Comparison of ENCODE assay signal across 22 mouse cellular contexts in genomic region chr4:57725569-57725968, GRCm38 (mm10). TPM values are rescaled to one million over a fixed set of nuclear protein-coding genes. Genes with fewer than 3 reads are reported as not detected.
DNase-seq lines count a peak whose midpoint lies in the region; ATAC-seq lines count a peak whose summit lies in the region.
"Had no signal": no experiment of that assay in that cellular context is flagged by ENCODE, and none has a peak within 500 bp of the region (broad histone marks: within the 10 kb centered on the region; RNA-seq: fewer than 3 reads in every experiment).

No protein-coding gene starts in this region.

- H3K4me2 ChIP-seq in kidney, embryonic 14.5 days (replicated peaks; ENCODE audit: low read depth, low read length) = no peak overlapping the region
- H3K4me2 ChIP-seq: forebrain, embryonic 13.5 days; hindbrain, embryonic 13.5 days; kidney, embryonic 15.5 days had no signal

- no peaks in the 10 kb centered on the region for H3K4me1 ChIP-seq in kidney, embryonic 14.5 days (ENCODE audit: control insufficient read depth, insufficient read depth, low read length)
- H3K4me1 ChIP-seq: forebrain, embryonic 13.5 days had no signal

- no peaks in the 10 kb centered on the region for H3K9me3 ChIP-seq in kidney, embryonic 14.5 days (ENCODE audit: control insufficient read depth, low read length)
- H3K9me3 ChIP-seq: embryonic facial prominence, embryonic 10.5 days; forebrain, embryonic 13.5 days; hindbrain, embryonic 13.5 days; kidney, embryonic 15.5 days had no signal

- no peaks in the 10 kb centered on the region for H3K36me3 ChIP-seq in kidney, embryonic 14.5 days (ENCODE audit: control insufficient read depth, insufficient read depth, low read length)
- H3K36me3 ChIP-seq: embryonic facial prominence, embryonic 10.5 days; G1E; hindbrain, embryonic 13.5 days; kidney, embryonic 15.5 days had no signal

- DNase-seq in CD4-positive, CD25-positive, alpha-beta regulatory T cell, adult 2 months (ENCODE audit: low read depth, low spot score) = peak; percentile 57
- DNase-seq in NIH3T3 (ENCODE audit: low read depth) = peak; percentile 47
- DNase-seq in induced T-regulatory cell, adult 2 months (ENCODE audit: low read depth) = peak; percentile 66
- DNase-seq in left cerebral cortex, postnatal 4 days = no peak
- DNase-seq in cerebellum, adult 11-12 months = no peak
- DNase-seq: adrenal gland, adult 8-10 months; adrenal gland, postnatal 36 days; cerebellum, adult 11 months; cerebellum, adult 9-10 months; cerebellum, postnatal 36 days; gastrocnemius, postnatal 36 days; heart, adult 11 months; heart, postnatal 10 days; heart, postnatal 4 days had no signal

- ATAC-seq in cerebellum, adult (ENCODE audit: insufficient number of reproducible peaks, low FRiP score, low TSS enrichment) = no peak
- ATAC-seq in kidney, embryonic 14.5 days (ENCODE audit: low FRiP score, low TSS enrichment) = no peak
- ATAC-seq: forebrain, embryonic 13.5 days; intestine, postnatal 0 days had no signal

- no peak overlapping the region for H3K27ac ChIP-seq in kidney, embryonic 14.5 days (ENCODE audit: low read depth, low read length)
- H3K27ac ChIP-seq: embryonic facial prominence, embryonic 10.5 days; forebrain, embryonic 13.5 days; hindbrain, embryonic 13.5 days; kidney, embryonic 15.5 days had no signal

- 60% methylated on average over 1 of the region's 1 CpGs for WGBS in kidney, embryonic 14.5 days

- no peak overlapping the region for H3K9ac ChIP-seq in kidney, embryonic 14.5 days (ENCODE audit: low read depth, low read length)
- H3K9ac ChIP-seq: forebrain, embryonic 13.5 days; hindbrain, embryonic 13.5 days; kidney, embryonic 15.5 days had no signal

- intact Hi-C loops in left cerebral cortex, postnatal 4 days (cut with DNase I) = no loop called here

- H3K27me3 ChIP-seq in kidney, embryonic 14.5 days (ENCODE audit: control insufficient read depth, insufficient read depth, low read length) = no peaks in the 10 kb centered on the region
- H3K27me3 ChIP-seq: forebrain, embryonic 13.5 days; hindbrain, embryonic 13.5 days; kidney, embryonic 15.5 days had no signal

- H3K4me3 ChIP-seq in kidney, embryonic 14.5 days (ENCODE audit: low read length) = no peak overlapping the region
- H3K4me3 ChIP-seq: embryonic facial prominence, embryonic 10.5 days; forebrain, embryonic 13.5 days; hindbrain, embryonic 13.5 days; kidney, embryonic 15.5 days had no signal

RNA-seq across cellular contexts. Expression of gene Akap2, which starts 8.1 kb away (rescaled TPM):
- total RNA-seq in left cerebral cortex, postnatal 4 days (2021) = 10 to 100 TPM; 21.0 to 27.5 TPM
- polyA plus RNA-seq in kidney, embryonic 14.5 days (2014; fragmentation: Nextera tagmentation; extraction: Ambion mirVana) = 17.1 and 24.0 TPM in 2 replicates
- polyA plus RNA-seq: G1E had no signal

Comparison
In these comparisons a context has a peak if more than half of its experiments do, and no peak if none do; other contexts are left out.
1. DNase-seq: peak in CD4-positive, CD25-positive, alpha-beta regulatory T cell, adult 2 months (single experiment), NIH3T3 (single experiment) and induced T-regulatory cell, adult 2 months (single experiment); none in left cerebral cortex, postnatal 4 days (single experiment) and cerebellum, adult 11-12 months (single experiment).